Mouse (Mus musculus): ENCODE measurements around the gene Hgd. TPM values are rescaled to one million over a fixed set of nuclear protein-coding genes. Genes with fewer than 3 reads are reported as not detected.
A peak's percentile ranks its signal among the peaks of the same experiment; 100 is the strongest.

The Hgd gene
- 398 and 426 TPM in 2 replicates for polyA plus RNA-seq (2012; rRNA removed)

GRCm38 (mm10) chr16:37579994-37580393 is at the start of gene Hgd:
Hgd (plus strand) TSS chr16:37580153.
- TF ChIP-seq CTCF (conservative IDR thresholded peaks at IDR 0.05; ENCODE audit: insufficient read depth, insufficient read length, low read depth, low read length) (no peak), POLR2A (IDR thresholded peaks at IDR 0.05; ENCODE audit: low read depth, low read length) (no peak)
- Histone ChIP-seq H3K4me3 (ENCODE audit: insufficient read depth, low read depth, low read length) (peak within 1 kb of the TSS; percentile 60), H3K27ac (ENCODE audit: insufficient read depth, low read depth, low read length) (peak within 1 kb of the TSS; percentile 100), H3K36me3 (ENCODE audit: control insufficient read depth, insufficient read depth, low read length) (no peaks in the 10 kb centered on the region; the same call in 1 of the 2 replicates), H3K27me3 (replicated peaks; ENCODE audit: control insufficient read depth, insufficient read depth, low read length) (no peaks in the 10 kb centered on the region), H3K4me1 (ENCODE audit: control insufficient read depth, insufficient read depth, low read length) (peaks cover 21% of the 10 kb centered on the region)
- WGBS: 36% methylated on average over 4 of the region's 4 CpGs
- peak; percentile 85 for DNase-seq

- Histone ChIP-seq H3K4me3 (ENCODE audit: insufficient read depth, low read depth, low read length) (no peak overlapping the region), H3K27me3 (replicated peaks; ENCODE audit: control insufficient read depth, insufficient read depth, low read length) (no peaks in the 10 kb centered on the region), H3K27ac (ENCODE audit: insufficient read depth, low read depth, low read length) (no peak overlapping the region), H3K4me1 (ENCODE audit: control insufficient read depth, insufficient read depth, low read length) (peaks cover 5% of the 10 kb centered on the region; the same call in 1 of the 2 replicates), H3K36me3 (ENCODE audit: control insufficient read depth, insufficient read depth, low read length) (no peaks in the 10 kb centered on the region; the same call in 1 of the 2 replicates)
- no peak for TF ChIP-seq CTCF (conservative IDR thresholded peaks at IDR 0.05; ENCODE audit: insufficient read depth, insufficient read length, low read depth, low read length)
- no peak for TF ChIP-seq POLR2A (IDR thresholded peaks at IDR 0.05; ENCODE audit: low read depth, low read length)
- WGBS: 72% methylated on average over 6 of the region's 6 CpGs
- peak; percentile 47 for DNase-seq
Observed at GRCm38 (mm10) chr16:37530170-37530569, 49.8 kb upstream of the Hgd start.

- Histone ChIP-seq H3K27me3 (replicated peaks; ENCODE audit: control insufficient read depth, insufficient read depth, low read length) (no peaks in the 10 kb centered on the region), H3K36me3 (ENCODE audit: control insufficient read depth, insufficient read depth, low read length) (peaks cover 3% of the 10 kb centered on the region; the same call in 1 of the 2 replicates), H3K27ac (ENCODE audit: insufficient read depth, low read depth, low read length) (no peak overlapping the region), H3K4me1 (ENCODE audit: control insufficient read depth, insufficient read depth, low read length) (no peaks in the 10 kb centered on the region), H3K4me3 (ENCODE audit: insufficient read depth, low read depth, low read length) (no peak overlapping the region)
- 89% methylated on average over 1 of the region's 1 CpGs for WGBS
- no peak for TF ChIP-seq POLR2A (IDR thresholded peaks at IDR 0.05; ENCODE audit: low read depth, low read length)
- TF ChIP-seq CTCF (conservative IDR thresholded peaks at IDR 0.05; ENCODE audit: insufficient read depth, insufficient read length, low read depth, low read length): no peak
- DNase-seq: no peak
Observed at GRCm38 (mm10) chr16:37532046-37532445, 47.9 kb upstream of the Hgd start.

DNA sequence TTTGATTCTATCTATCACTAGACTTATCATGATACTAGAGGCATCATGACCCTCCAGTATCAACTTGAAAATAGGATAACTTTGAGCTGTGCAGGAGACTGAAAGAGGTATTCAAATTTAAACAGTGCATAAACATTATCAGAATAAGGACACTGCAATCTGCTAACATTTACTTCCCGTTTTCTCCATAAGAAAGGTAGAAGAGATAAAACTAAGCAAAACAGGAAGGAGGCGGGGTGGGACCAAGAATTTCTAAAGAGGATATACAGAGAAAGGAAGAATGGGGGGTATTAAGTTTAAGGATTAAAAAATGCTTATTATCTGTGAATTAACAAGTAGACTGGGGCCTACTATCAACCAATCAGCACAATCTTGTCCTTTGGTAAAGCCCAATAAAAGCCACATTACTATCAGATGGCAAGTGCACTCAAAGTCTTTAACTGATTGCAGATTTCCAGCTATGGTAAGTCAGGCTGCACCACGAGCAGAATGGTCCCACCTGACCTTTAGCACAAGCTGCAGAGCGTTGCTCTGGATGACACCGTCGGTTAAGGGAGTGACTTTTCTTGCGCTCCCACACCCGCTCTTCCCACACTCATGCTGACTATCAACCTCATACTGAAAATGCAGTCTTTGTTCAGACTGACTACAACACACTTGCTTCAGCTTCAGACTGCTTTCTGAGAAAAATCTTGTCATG is 46.4 kb upstream of the Hgd start:
- H3K27ac ChIP-seq (ENCODE audit: insufficient read depth, low read depth, low read length): no peak overlapping the region
- no peak for TF ChIP-seq CTCF (conservative IDR thresholded peaks at IDR 0.05; ENCODE audit: insufficient read depth, insufficient read length, low read depth, low read length)
- TF ChIP-seq POLR2A (IDR thresholded peaks at IDR 0.05; ENCODE audit: low read depth, low read length): no peak
- no peaks in the 10 kb centered on the region for H3K27me3 ChIP-seq (replicated peaks; ENCODE audit: control insufficient read depth, insufficient read depth, low read length)
- H3K36me3 ChIP-seq (ENCODE audit: control insufficient read depth, insufficient read depth, low read length): peaks cover 3% of the 10 kb centered on the region; the same call in 1 of the 2 replicates
- no peak for DNase-seq
- 0 out of 2 replicates have a peak, but pooled peaks cover 2% of the 10 kb centered on the region for H3K4me1 ChIP-seq (ENCODE audit: control insufficient read depth, insufficient read depth, low read length)
- WGBS: 69% methylated on average over 8 of the region's 8 CpGs
- H3K4me3 ChIP-seq (ENCODE audit: insufficient read depth, low read depth, low read length): no peak overlapping the region

DNA sequence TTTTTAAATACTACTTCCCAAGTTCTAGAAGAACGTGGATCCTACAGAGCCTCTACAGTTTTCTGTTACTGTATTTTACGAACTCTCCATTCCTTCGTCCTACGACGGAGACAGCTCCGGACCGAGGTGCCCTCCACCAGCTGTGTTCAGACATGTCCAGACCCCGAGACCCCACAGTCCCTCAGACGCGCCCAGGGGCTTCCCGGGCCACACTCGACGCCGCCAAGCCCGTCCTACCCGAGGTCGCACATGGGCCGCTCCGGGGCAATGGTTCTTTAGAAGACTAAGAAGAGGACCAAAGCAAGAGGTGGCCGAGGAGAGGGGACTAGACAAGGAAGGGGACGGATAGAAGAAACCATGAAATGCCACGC is 40.7 kb upstream of the Hgd start:
- WGBS: 1% methylated on average over 22 of the region's 22 CpGs
- peak overlapping the region; percentile 80 for H3K4me3 ChIP-seq (ENCODE audit: insufficient read depth, low read depth, low read length)
- no peak for TF ChIP-seq POLR2A (IDR thresholded peaks at IDR 0.05; ENCODE audit: low read depth, low read length)
- peak overlapping the region; percentile 13; the same call in 1 of the 2 replicates for H3K27ac ChIP-seq (ENCODE audit: insufficient read depth, low read depth, low read length)
- peaks cover 3% of the 10 kb centered on the region; the same call in 1 of the 2 replicates for H3K36me3 ChIP-seq (ENCODE audit: control insufficient read depth, insufficient read depth, low read length)
- peaks cover 7% of the 10 kb centered on the region; the same call in 1 of the 2 replicates for H3K4me1 ChIP-seq (ENCODE audit: control insufficient read depth, insufficient read depth, low read length)
- no peaks in the 10 kb centered on the region for H3K27me3 ChIP-seq (replicated peaks; ENCODE audit: control insufficient read depth, insufficient read depth, low read length)
- DNase-seq: no peak

- peaks cover 7% of the 10 kb centered on the region; the same call in 1 of the 2 replicates for H3K4me1 ChIP-seq (ENCODE audit: control insufficient read depth, insufficient read depth, low read length)
- no peaks in the 10 kb centered on the region for H3K27me3 ChIP-seq (replicated peaks; ENCODE audit: control insufficient read depth, insufficient read depth, low read length)
- WGBS: 2% methylated on average over 41 of the region's 41 CpGs
- H3K4me3 ChIP-seq (ENCODE audit: insufficient read depth, low read depth, low read length): peak within 1 kb of the TSS; percentile 81
- DNase-seq: peak; percentile 99
- peaks cover 3% of the 10 kb centered on the region; the same call in 1 of the 2 replicates for H3K36me3 ChIP-seq (ENCODE audit: control insufficient read depth, insufficient read depth, low read length)
- H3K27ac ChIP-seq (ENCODE audit: insufficient read depth, low read depth, low read length): peak within 1 kb of the TSS; percentile 94
- no peak for TF ChIP-seq CTCF (conservative IDR thresholded peaks at IDR 0.05; ENCODE audit: insufficient read depth, insufficient read length, low read depth, low read length)
- TF ChIP-seq POLR2A (IDR thresholded peaks at IDR 0.05; ENCODE audit: low read depth, low read length): peak; percentile 48
Observed at GRCm38 (mm10) chr16:37539611-37540580, 40.1 kb upstream of the Hgd start, which contains the start of the genes Gtf2e1 and Rabl3. Gtf2e1 (minus strand) TSS chr16:37539789. Rabl3 (plus strand) TSS chr16:37539885.
